Mouse (Mus musculus): ENCODE measurements around the gene Mad2l2.

GRCm38 (mm10) chr4:148089166-148089565 lies 41.0 kb upstream of the Mad2l2 start:
- TF ChIP-seq CTCF (IDR thresholded peaks at IDR 0.05; ENCODE audit: low read depth), result no peak
- TF ChIP-seq EP300 (IDR thresholded peaks at IDR 0.05; ENCODE audit: low read depth), result no peak

All from liver, postnatal 0 days (tissue).